ENCODE assay signal across 8 mouse cellular contexts in the genomic region with DNA sequence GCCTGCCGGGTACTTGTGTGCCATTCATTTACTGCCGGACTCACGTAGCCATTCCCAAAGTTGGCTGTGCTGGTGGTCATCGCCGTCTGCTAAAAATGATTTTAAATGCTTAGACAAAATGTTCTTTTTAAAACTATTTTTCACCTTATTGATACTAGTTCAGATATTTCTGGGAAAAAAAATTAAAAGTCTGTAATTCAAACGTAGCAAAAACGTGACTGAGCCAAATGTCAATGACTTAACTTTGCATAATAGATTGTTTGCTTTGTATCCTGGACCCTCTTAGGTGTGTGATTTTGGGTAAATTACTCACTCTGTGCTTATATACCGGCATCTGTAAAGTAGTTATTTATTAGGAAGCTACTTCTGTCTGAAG. TPM values are rescaled to one million over a fixed set of nuclear protein-coding genes. Genes with fewer than 3 reads are reported as not detected.
DNase-seq lines count a peak whose midpoint lies in the region; ATAC-seq and TF ChIP-seq lines count a peak whose summit lies in the region.

No protein-coding gene starts in this region.

- H3K27me3 ChIP-seq in lung, embryonic 14.5 days (ENCODE audit: insufficient read depth, low read length), result no peaks in the 10 kb centered on the region
- no peaks in the 10 kb centered on the region for H3K27me3 ChIP-seq in embryonic facial prominence, embryonic 14.5 days (replicated peaks; ENCODE audit: control insufficient read depth, insufficient read depth, low read length)
- no peaks in the 10 kb centered on the region for H3K27me3 ChIP-seq in intestine, postnatal 0 days (replicated peaks; ENCODE audit: control insufficient read depth, insufficient read depth, low read length)
- H3K27me3 ChIP-seq in neural tube, embryonic 13.5 days, result no peaks in the 10 kb centered on the region

- peak overlapping the region; percentile 61 for H3K4me2 ChIP-seq in lung, embryonic 14.5 days
- H3K4me2 ChIP-seq in embryonic facial prominence, embryonic 14.5 days (ENCODE audit: low read depth, low read length), result peak overlapping the region; percentile 79
- peak overlapping the region; percentile 80 for H3K4me2 ChIP-seq in intestine, postnatal 0 days (replicated peaks; ENCODE audit: low read depth)
- peak overlapping the region; percentile 64 for H3K4me2 ChIP-seq in neural tube, embryonic 13.5 days

- peak overlapping the region; percentile 62 for H3K4me3 ChIP-seq in lung, embryonic 14.5 days (ENCODE audit: low read depth, low read length)
- H3K4me3 ChIP-seq in embryonic facial prominence, embryonic 14.5 days (ENCODE audit: low read depth, low read length), result peak overlapping the region; percentile 75
- H3K4me3 ChIP-seq in intestine, postnatal 0 days (ENCODE audit: low read depth, low read length), result peak overlapping the region; percentile 64
- peak overlapping the region; percentile 52 for H3K4me3 ChIP-seq in neural tube, embryonic 13.5 days

- no peak for DNase-seq in lung, embryonic 14.5 days
- no peak for DNase-seq in lung, adult 18-20 months
- DNase-seq in embryonic facial prominence, embryonic 14.5 days (ENCODE audit: low spot score), result no peak
- no peak for DNase-seq in thymus, postnatal 14 days
- no peak for DNase-seq in adrenal gland, postnatal 25 days

- TF ChIP-seq CTCF in lung, embryonic 14.5 days (IDR thresholded peaks at IDR 0.05; ENCODE audit: low read depth), result no peak
- TF ChIP-seq CTCF in intestine, postnatal 0 days (IDR thresholded peaks at IDR 0.05; ENCODE audit: low read depth), result no peak

- H3K9me3 ChIP-seq in lung, embryonic 14.5 days (ENCODE audit: low read depth, low read length), result no peaks in the 10 kb centered on the region
- H3K9me3 ChIP-seq in embryonic facial prominence, embryonic 14.5 days (ENCODE audit: control insufficient read depth, low read length), result no peaks in the 10 kb centered on the region
- H3K9me3 ChIP-seq in intestine, postnatal 0 days (ENCODE audit: control insufficient read depth), result no peaks in the 10 kb centered on the region
- H3K9me3 ChIP-seq in neural tube, embryonic 13.5 days, result no peaks in the 10 kb centered on the region

- peaks cover 22% of the 10 kb centered on the region for H3K36me3 ChIP-seq in lung, embryonic 14.5 days (ENCODE audit: insufficient read depth)
- H3K36me3 ChIP-seq in embryonic facial prominence, embryonic 14.5 days (ENCODE audit: control insufficient read depth, insufficient read depth, low read length), result peaks cover 20% of the 10 kb centered on the region
- H3K36me3 ChIP-seq in intestine, postnatal 0 days (ENCODE audit: control insufficient read depth, insufficient read depth), result peaks cover 7% of the 10 kb centered on the region; the same call in 1 of the 2 replicates
- H3K36me3 ChIP-seq in neural tube, embryonic 13.5 days, result peaks cover 22% of the 10 kb centered on the region

- no peak for ATAC-seq in lung, embryonic 14.5 days (ENCODE audit: insufficient read depth)
- no peak for ATAC-seq in embryonic facial prominence, embryonic 14.5 days (ENCODE audit: low read depth)
- ATAC-seq in intestine, postnatal 0 days, result no peak
- no peak for ATAC-seq in neural tube, embryonic 13.5 days (ENCODE audit: low read depth)
- ATAC-seq in megakaryocyte progenitor cell, adult 5-6 weeks (replicated peaks; ENCODE audit: poor library complexity), result no peak

- 4% methylated on average over 8 of the region's 8 CpGs for WGBS in lung, embryonic 14.5 days
- WGBS in embryonic facial prominence, embryonic 14.5 days, result 2% methylated on average over 8 of the region's 8 CpGs
- WGBS in intestine, postnatal 0 days, result under 1% methylated on average over 8 of the region's 8 CpGs
- 5% methylated on average over 8 of the region's 8 CpGs for WGBS in neural tube, embryonic 13.5 days

- H3K27ac ChIP-seq in lung, embryonic 14.5 days (ENCODE audit: low read depth), result no peak overlapping the region; the same call in 1 of the 2 replicates
- H3K27ac ChIP-seq in embryonic facial prominence, embryonic 14.5 days (replicated peaks; ENCODE audit: low read depth, low read length), result no peak overlapping the region
- H3K27ac ChIP-seq in intestine, postnatal 0 days (ENCODE audit: low read depth, low read length), result peak overlapping the region; percentile 79
- H3K27ac ChIP-seq in neural tube, embryonic 13.5 days (replicated peaks), result no peak overlapping the region

- no peaks in the 10 kb centered on the region for H3K4me1 ChIP-seq in lung, embryonic 14.5 days (ENCODE audit: insufficient read depth)
- no peaks in the 10 kb centered on the region for H3K4me1 ChIP-seq in embryonic facial prominence, embryonic 14.5 days (ENCODE audit: control insufficient read depth, insufficient read depth, low read length)
- no peaks in the 10 kb centered on the region for H3K4me1 ChIP-seq in intestine, postnatal 0 days (replicated peaks; ENCODE audit: control insufficient read depth, insufficient read depth, low read length)
- peaks cover 13% of the 10 kb centered on the region for H3K4me1 ChIP-seq in neural tube, embryonic 13.5 days (replicated peaks)

- peak overlapping the region; percentile 66 for H3K9ac ChIP-seq in lung, embryonic 14.5 days
- peak overlapping the region; percentile 73 for H3K9ac ChIP-seq in embryonic facial prominence, embryonic 14.5 days (ENCODE audit: low read depth, low read length)
- peak overlapping the region; percentile 67 for H3K9ac ChIP-seq in intestine, postnatal 0 days (ENCODE audit: low read depth, low read length)
- H3K9ac ChIP-seq in neural tube, embryonic 13.5 days, result peak overlapping the region; percentile 65

RNA-seq across cellular contexts. Expression of gene Dera, which starts 0.5 kb away (rescaled TPM):
- polyA plus RNA-seq in lung, embryonic 14.5 days (2014; fragmentation: Nextera tagmentation; extraction: Ambion mirVana), result 62.0 and 64.2 TPM in 2 replicates
- polyA plus RNA-seq in embryonic facial prominence, embryonic 14.5 days (2014; fragmentation: Nextera tagmentation; extraction: Ambion mirVana), result 35.4 and 40.8 TPM in 2 replicates
- polyA plus RNA-seq in intestine, postnatal 0 days (2015; fragmentation: Nextera tagmentation; extraction: Ambion mirVana), result 122 and 130 TPM in 2 replicates
- polyA plus RNA-seq in neural tube, embryonic 13.5 days (2015; fragmentation: Nextera tagmentation; extraction: Ambion mirVana), result 17.3 and 18.8 TPM in 2 replicates
- 30.0 and 31.3 TPM in 2 replicates for total RNA-seq in adrenal gland, postnatal 25 days (2021)
- total RNA-seq in megakaryocyte progenitor cell, adult 5-6 weeks (2015), result 55.1 and 55.4 TPM in 2 replicates
- 58.5 and 71.7 TPM in 2 replicates for total RNA-seq in megakaryocyte progenitor cell, adult 5-6 weeks (2017)

RNA-seq across cellular contexts. Expression of gene Strap, which starts 20.0 kb away (rescaled TPM):
- 191 and 193 TPM in 2 replicates for polyA plus RNA-seq in lung, embryonic 14.5 days (2014; fragmentation: Nextera tagmentation; extraction: Ambion mirVana)
- polyA plus RNA-seq in embryonic facial prominence, embryonic 14.5 days (2014; fragmentation: Nextera tagmentation; extraction: Ambion mirVana), result 161 and 176 TPM in 2 replicates
- 71.0 and 71.4 TPM in 2 replicates for polyA plus RNA-seq in intestine, postnatal 0 days (2015; fragmentation: Nextera tagmentation; extraction: Ambion mirVana)
- polyA plus RNA-seq in neural tube, embryonic 13.5 days (2015; fragmentation: Nextera tagmentation; extraction: Ambion mirVana), result 175 and 185 TPM in 2 replicates
- total RNA-seq in adrenal gland, postnatal 25 days (2021), result 107 and 111 TPM in 2 replicates
- total RNA-seq in megakaryocyte progenitor cell, adult 5-6 weeks (2015), result 191 and 204 TPM in 2 replicates
- 168 and 172 TPM in 2 replicates for total RNA-seq in megakaryocyte progenitor cell, adult 5-6 weeks (2017)
